Mouse (Mus musculus) activated CD4-positive, CD25-positive, alpha-beta regulatory T cell, adult 4 months (primary cell): ENCODE data around the gene Adgrl1. TPM values are rescaled to one million over a fixed set of nuclear protein-coding genes. Genes with fewer than 3 reads are reported as not detected.

Source experiments
- ATAC-seq: one replicate; pipeline ENCODE4 v1.8.0; 2017
- polyA plus RNA-seq, 2 experiments: library from polyadenylated mRNA; unstranded; fragments of 100-300 nt; shearing (Covaris generic); gene quantifications; one replicate each; pipeline ENCODE4 v1.2.1; 2017

Adgrl1 gene
- polyA plus RNA-seq, 2 experiments from 2014 or later: 9.3 to 11.0 TPM

- no peak for ATAC-seq
These were observed 1.9 kb downstream of the Adgrl1 start for GRCm38 (mm10) chr8:83901566-83902485.

GRCm38 (mm10) chr8:83902961-83903666 lies 3.2 kb downstream of the Adgrl1 start:
- ATAC-seq: no peak

- no peak for ATAC-seq
These were observed 8.7 kb downstream of the Adgrl1 start for GRCm38 (mm10) chr8:83908583-83908982.

GRCm38 (mm10) chr8:83909311-83909710 lies 9.4 kb downstream of the Adgrl1 start:
- ATAC-seq: no peak

GRCm38 (mm10) chr8:83911809-83912731 lies 12.2 kb downstream of the Adgrl1 start:
- no peak for ATAC-seq

GRCm38 (mm10) chr8:83914232-83914631 lies 14.3 kb downstream of the Adgrl1 start:
- ATAC-seq: no peak

- no peak for ATAC-seq
These were observed 15.0 kb downstream of the Adgrl1 start for GRCm38 (mm10) chr8:83914860-83915259.

- ATAC-seq: no peak
These were observed 16.1 kb downstream of the Adgrl1 start for GRCm38 (mm10) chr8:83916015-83916414.

- ATAC-seq: no peak
These were observed 17.7 kb downstream of the Adgrl1 start for GRCm38 (mm10) chr8:83917566-83917965.

- ATAC-seq: no peak
These were observed 21.7 kb downstream of the Adgrl1 start for GRCm38 (mm10) chr8:83921558-83921957.

GRCm38 (mm10) chr8:83922727-83923126 lies 22.8 kb downstream of the Adgrl1 start:
- ATAC-seq: no peak

GRCm38 (mm10) chr8:83924585-83924984 lies 24.7 kb downstream of the Adgrl1 start:
- ATAC-seq: no peak

- ATAC-seq: no peak
These were observed 26.4 kb downstream of the Adgrl1 start for GRCm38 (mm10) chr8:83926266-83926665.

GRCm38 (mm10) chr8:83934222-83934621 lies 34.3 kb downstream of the Adgrl1 start:
- no peak for ATAC-seq

- ATAC-seq: no peak
These were observed 35.1 kb downstream of the Adgrl1 start for GRCm38 (mm10) chr8:83934994-83935393.

GRCm38 (mm10) chr8:83935435-83935834 lies 35.5 kb downstream of the Adgrl1 start:
- no peak for ATAC-seq

GRCm38 (mm10) chr8:83937645-83938044 lies 37.7 kb downstream of the Adgrl1 start:
- no peak for ATAC-seq

- ATAC-seq: no peak
These were observed 38.4 kb downstream of the Adgrl1 start for GRCm38 (mm10) chr8:83938330-83938729.

GRCm38 (mm10) chr8:83941066-83941677 lies 41.3 kb downstream of the Adgrl1 start:
- no peak for ATAC-seq

GRCm38 (mm10) chr8:83942446-83942845 lies 42.5 kb downstream of the Adgrl1 start:
- no peak for ATAC-seq

- ATAC-seq: no peak
These were observed 45.6 kb downstream of the Adgrl1 start for GRCm38 (mm10) chr8:83945540-83945939.

- no peak for ATAC-seq
These were observed 54.8 kb downstream of the Adgrl1 start for GRCm38 (mm10) chr8:83954749-83955105.
